Mouse (Mus musculus): ENCODE measurements around the gene Ramp2. TPM values are rescaled to one million over a fixed set of nuclear protein-coding genes. Genes with fewer than 3 reads are reported as not detected.

Gene Ramp2
- polyA plus RNA-seq, 1 experiment from 2014 or later: 73.4 TPM

DNA sequence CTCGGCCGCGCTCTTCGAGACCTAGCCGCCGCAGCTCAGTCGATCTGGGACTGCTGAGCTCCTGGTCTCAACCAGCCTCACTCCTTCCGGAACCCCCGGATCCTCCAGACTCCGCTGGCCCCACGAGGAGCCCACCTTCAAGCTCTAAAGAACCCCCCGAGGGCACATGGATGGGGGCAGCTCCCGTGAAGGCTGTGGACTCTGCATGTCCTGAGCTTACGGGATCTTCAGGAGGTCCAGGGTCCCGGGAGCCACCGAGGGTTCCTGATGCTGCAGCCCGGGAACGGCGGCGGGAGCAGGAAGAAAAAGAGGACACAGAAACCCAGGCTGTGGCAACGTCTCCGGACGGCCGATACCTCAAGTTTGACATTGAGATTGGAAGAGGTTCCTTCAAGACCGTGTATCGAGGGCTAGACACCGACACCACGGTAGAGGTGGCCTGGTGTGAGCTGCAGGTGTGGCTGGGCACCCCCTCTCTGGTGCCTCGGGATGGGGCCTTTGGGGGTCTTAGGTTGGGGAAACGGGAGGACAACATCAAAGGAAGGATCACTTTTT, 15.1 kb downstream of the Ramp2 start:
- Histone ChIP-seq H3K9me3 (no peaks in the 10 kb centered on the region), H3K4me2 (replicated peaks) (peak overlapping the region; percentile 95), H3K27ac (no peak overlapping the region), H3K4me1 (peaks cover 58% of the 10 kb centered on the region), H3K9ac (peak overlapping the region; percentile 72), H3K4me3 (peak overlapping the region; percentile 45), H3K36me3 (peaks cover 7% of the 10 kb centered on the region; the same call in 1 of the 2 replicates), H3K27me3 (replicated peaks) (peaks cover 51% of the 10 kb centered on the region)
- peak; percentile 35 for ATAC-seq (ENCODE audit: low FRiP score, low read depth)
- WGBS: under 1% methylated on average over 30 of the region's 30 CpGs

DNA sequence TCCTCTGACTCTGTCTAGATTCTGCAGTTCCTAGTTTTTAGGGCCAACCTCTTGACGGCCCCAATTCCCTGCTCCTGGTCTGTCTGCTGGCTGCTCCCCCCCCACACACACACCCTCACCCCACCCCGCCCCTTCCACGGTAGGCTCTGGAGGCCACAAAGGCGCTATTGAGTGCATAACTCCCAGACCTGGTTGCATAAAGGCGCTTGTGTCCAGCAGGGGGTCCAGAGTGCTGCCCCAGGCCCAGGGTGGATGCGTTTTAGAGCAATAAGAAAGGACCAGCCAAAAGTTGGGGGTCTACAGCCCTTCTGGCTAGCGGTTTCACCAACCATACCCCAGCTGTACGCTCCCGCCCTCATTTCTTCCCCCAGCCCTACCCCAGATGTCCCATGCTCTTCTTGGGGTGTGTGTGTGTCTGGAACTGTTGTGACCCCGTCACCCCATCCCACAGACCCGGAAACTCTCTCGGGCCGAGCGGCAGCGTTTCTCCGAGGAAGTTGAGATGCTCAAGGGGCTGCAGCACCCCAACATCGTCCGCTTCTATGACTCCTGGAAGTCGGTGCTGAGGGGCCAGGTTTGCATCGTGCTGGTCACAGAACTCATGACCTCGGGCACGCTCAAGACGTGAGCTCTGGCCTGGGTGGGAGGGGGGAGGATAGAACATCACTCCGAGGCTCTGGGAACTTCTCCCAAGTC, 16.6 kb downstream of the Ramp2 start:
- no peaks in the 10 kb centered on the region for H3K9me3 ChIP-seq
- ATAC-seq (ENCODE audit: low FRiP score, low read depth): no peak
- H3K9ac ChIP-seq: no peak overlapping the region
- H3K4me2 ChIP-seq (replicated peaks): peak overlapping the region; percentile 95
- H3K4me3 ChIP-seq: peak overlapping the region; percentile 45
- 1% methylated on average over 24 of the region's 24 CpGs for WGBS
- peaks cover 58% of the 10 kb centered on the region for H3K4me1 ChIP-seq
- H3K27me3 ChIP-seq (replicated peaks): peaks cover 59% of the 10 kb centered on the region
- no peak overlapping the region for H3K27ac ChIP-seq
- peaks cover 4% of the 10 kb centered on the region; the same call in 1 of the 2 replicates for H3K36me3 ChIP-seq

- Histone ChIP-seq H3K4me1 (peaks cover 58% of the 10 kb centered on the region), H3K36me3 (peaks cover 4% of the 10 kb centered on the region; the same call in 1 of the 2 replicates), H3K4me2 (replicated peaks) (peak overlapping the region; percentile 95), H3K9ac (no peak overlapping the region), H3K9me3 (no peaks in the 10 kb centered on the region), H3K4me3 (no peak overlapping the region), H3K27me3 (replicated peaks) (peaks cover 64% of the 10 kb centered on the region), H3K27ac (no peak overlapping the region)
- 3% methylated on average over 32 of the region's 32 CpGs for WGBS
- no peak for ATAC-seq (ENCODE audit: low FRiP score, low read depth)
These were observed 17.5 kb downstream of the Ramp2 start for GRCm38 (mm10) chr11:101263138-101263988.

- no peak for ATAC-seq (ENCODE audit: low FRiP score, low read depth)
- no peak overlapping the region for H3K9ac ChIP-seq
- H3K9me3 ChIP-seq: no peaks in the 10 kb centered on the region
- H3K4me3 ChIP-seq: no peak overlapping the region
- 5% methylated on average over 3 of the region's 3 CpGs for WGBS
- no peaks in the 10 kb centered on the region; the same call in 1 of the 2 replicates for H3K36me3 ChIP-seq
- H3K27me3 ChIP-seq (replicated peaks): peaks cover 69% of the 10 kb centered on the region
- H3K4me2 ChIP-seq (replicated peaks): peak overlapping the region; percentile 95; the same call in 1 of the 2 replicates
- H3K4me1 ChIP-seq: peaks cover 53% of the 10 kb centered on the region
- H3K27ac ChIP-seq: no peak overlapping the region
These were observed 18.1 kb downstream of the Ramp2 start for GRCm38 (mm10) chr11:101263989-101264280.

DNA sequence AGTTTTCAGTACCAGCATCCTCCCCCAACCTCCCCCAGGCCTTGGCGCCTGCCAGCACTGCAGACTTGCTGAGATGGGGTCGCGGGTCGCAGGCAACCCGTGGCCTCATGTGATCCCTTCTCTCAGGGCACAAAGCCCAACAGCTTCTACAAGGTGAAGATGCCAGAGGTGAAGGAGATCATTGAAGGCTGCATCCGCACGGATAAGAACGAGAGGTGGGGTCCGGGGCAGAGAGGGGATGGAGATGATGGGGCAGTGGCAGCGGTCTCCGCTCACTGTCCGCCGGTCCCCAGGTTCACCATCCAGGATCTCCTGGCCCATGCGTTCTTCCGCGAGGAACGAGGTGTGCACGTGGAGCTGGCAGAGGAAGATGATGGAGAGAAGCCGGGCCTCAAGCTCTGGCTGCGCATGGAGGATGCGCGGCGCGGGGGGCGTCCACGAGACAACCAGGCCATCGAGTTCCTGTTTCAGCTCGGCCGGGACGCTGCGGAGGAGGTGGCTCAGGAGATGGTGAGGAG, 19.2 kb downstream of the Ramp2 start:
- Histone ChIP-seq H3K9me3 (no peaks in the 10 kb centered on the region), H3K4me2 (replicated peaks) (peak overlapping the region; percentile 61), H3K27ac (no peak overlapping the region), H3K4me1 (peaks cover 42% of the 10 kb centered on the region), H3K36me3 (no peaks in the 10 kb centered on the region), H3K27me3 (replicated peaks) (peaks cover 71% of the 10 kb centered on the region), H3K9ac (peak overlapping the region; percentile 22; the same call in 1 of the 2 replicates), H3K4me3 (peak overlapping the region; percentile 27)
- no peak for ATAC-seq (ENCODE audit: low FRiP score, low read depth)
- 2% methylated on average over 31 of the region's 31 CpGs for WGBS

- no peak for ATAC-seq (ENCODE audit: low FRiP score, low read depth)
- Histone ChIP-seq H3K4me2 (replicated peaks) (no peak overlapping the region), H3K27me3 (replicated peaks) (peaks cover 69% of the 10 kb centered on the region), H3K4me1 (peaks cover 33% of the 10 kb centered on the region), H3K36me3 (no peaks in the 10 kb centered on the region), H3K9me3 (no peaks in the 10 kb centered on the region), H3K9ac (no peak overlapping the region), H3K27ac (no peak overlapping the region), H3K4me3 (no peak overlapping the region)
- 31% methylated on average over 6 of the region's 6 CpGs for WGBS
These were observed 20.1 kb downstream of the Ramp2 start for GRCm38 (mm10) chr11:101265906-101266305.

GRCm38 (mm10) chr11:101269577-101270116, 23.8 kb downstream of the Ramp2 start:
- Histone ChIP-seq H3K9me3 (no peaks in the 10 kb centered on the region), H3K4me1 (peaks cover 7% of the 10 kb centered on the region), H3K27me3 (replicated peaks) (peaks cover 33% of the 10 kb centered on the region), H3K4me3 (no peak overlapping the region), H3K27ac (no peak overlapping the region), H3K9ac (no peak overlapping the region), H3K4me2 (replicated peaks) (no peak overlapping the region), H3K36me3 (no peaks in the 10 kb centered on the region)
- ATAC-seq (ENCODE audit: low FRiP score, low read depth): no peak
- WGBS: 38% methylated on average over 10 of the region's 10 CpGs

DNA sequence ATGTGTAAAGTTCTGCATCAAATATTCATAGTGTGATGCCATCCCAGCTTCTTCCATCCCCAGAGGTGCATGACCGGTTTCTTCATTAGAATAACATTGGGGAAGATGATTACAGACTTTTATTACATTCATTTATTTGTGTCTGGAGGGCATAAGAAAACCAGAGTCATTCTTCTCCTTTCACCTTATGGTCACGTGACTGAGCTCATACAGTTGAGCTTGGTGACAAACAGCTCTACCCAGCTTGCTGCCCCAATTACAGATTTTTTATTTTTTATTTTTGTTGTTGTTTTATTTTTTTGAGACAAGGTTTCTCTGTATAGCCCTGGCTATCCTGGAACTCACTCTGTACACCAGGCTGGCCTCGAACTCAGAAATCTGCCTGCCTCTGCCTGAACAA, 26.6 kb downstream of the Ramp2 start:
- H3K27me3 ChIP-seq (replicated peaks): peaks cover 12% of the 10 kb centered on the region; the same call in 1 of the 2 replicates
- H3K4me3 ChIP-seq: no peak overlapping the region
- no peaks in the 10 kb centered on the region for H3K9me3 ChIP-seq
- no peak for ATAC-seq (ENCODE audit: low FRiP score, low read depth)
- H3K27ac ChIP-seq: no peak overlapping the region
- H3K36me3 ChIP-seq: 0 out of 2 replicates have a peak, but pooled peaks cover 6% of the 10 kb centered on the region
- no peak overlapping the region for H3K4me2 ChIP-seq (replicated peaks)
- no peak overlapping the region for H3K9ac ChIP-seq
- WGBS: 86% methylated on average over 3 of the region's 3 CpGs
- peaks cover 15% of the 10 kb centered on the region for H3K4me1 ChIP-seq

GRCm38 (mm10) chr11:101275309-101275708, 29.5 kb downstream of the Ramp2 start:
- no peaks in the 10 kb centered on the region for H3K9me3 ChIP-seq
- H3K4me2 ChIP-seq (replicated peaks): no peak overlapping the region
- H3K36me3 ChIP-seq: 0 out of 2 replicates have a peak, but pooled peaks cover 6% of the 10 kb centered on the region
- no peak overlapping the region for H3K4me3 ChIP-seq
- no peak overlapping the region for H3K27ac ChIP-seq
- H3K27me3 ChIP-seq (replicated peaks): no peaks in the 10 kb centered on the region
- WGBS: 74% methylated on average over 4 of the region's 4 CpGs
- H3K9ac ChIP-seq: no peak overlapping the region
- ATAC-seq (ENCODE audit: low FRiP score, low read depth): no peak
- peaks cover 24% of the 10 kb centered on the region for H3K4me1 ChIP-seq

- Histone ChIP-seq H3K27ac (no peak overlapping the region), H3K36me3 (0 out of 2 replicates have a peak, but pooled peaks cover 6% of the 10 kb centered on the region), H3K4me3 (0 out of 2 replicates have a peak overlapping the region, but pooled peaks have one; percentile 1), H3K9ac (peak overlapping the region; percentile 40), H3K4me1 (peaks cover 24% of the 10 kb centered on the region), H3K4me2 (replicated peaks) (peak overlapping the region; percentile 93), H3K27me3 (replicated peaks) (no peaks in the 10 kb centered on the region), H3K9me3 (no peaks in the 10 kb centered on the region)
- WGBS: 29% methylated on average over 27 of the region's 27 CpGs
- no peak for ATAC-seq (ENCODE audit: low FRiP score, low read depth)
These were observed 30.7 kb downstream of the Ramp2 start for GRCm38 (mm10) chr11:101276319-101277070.
